Mouse (Mus musculus) urinary bladder, postnatal 14 days (tissue): ENCODE results near the gene Bcl7a.

Experiments
- DNase-seq: peaks from one replicate; pipeline ENCODE4 v3.0.0; 2021; ENCODE audit warnings: low spot score

The Bcl7a gene

DNA sequence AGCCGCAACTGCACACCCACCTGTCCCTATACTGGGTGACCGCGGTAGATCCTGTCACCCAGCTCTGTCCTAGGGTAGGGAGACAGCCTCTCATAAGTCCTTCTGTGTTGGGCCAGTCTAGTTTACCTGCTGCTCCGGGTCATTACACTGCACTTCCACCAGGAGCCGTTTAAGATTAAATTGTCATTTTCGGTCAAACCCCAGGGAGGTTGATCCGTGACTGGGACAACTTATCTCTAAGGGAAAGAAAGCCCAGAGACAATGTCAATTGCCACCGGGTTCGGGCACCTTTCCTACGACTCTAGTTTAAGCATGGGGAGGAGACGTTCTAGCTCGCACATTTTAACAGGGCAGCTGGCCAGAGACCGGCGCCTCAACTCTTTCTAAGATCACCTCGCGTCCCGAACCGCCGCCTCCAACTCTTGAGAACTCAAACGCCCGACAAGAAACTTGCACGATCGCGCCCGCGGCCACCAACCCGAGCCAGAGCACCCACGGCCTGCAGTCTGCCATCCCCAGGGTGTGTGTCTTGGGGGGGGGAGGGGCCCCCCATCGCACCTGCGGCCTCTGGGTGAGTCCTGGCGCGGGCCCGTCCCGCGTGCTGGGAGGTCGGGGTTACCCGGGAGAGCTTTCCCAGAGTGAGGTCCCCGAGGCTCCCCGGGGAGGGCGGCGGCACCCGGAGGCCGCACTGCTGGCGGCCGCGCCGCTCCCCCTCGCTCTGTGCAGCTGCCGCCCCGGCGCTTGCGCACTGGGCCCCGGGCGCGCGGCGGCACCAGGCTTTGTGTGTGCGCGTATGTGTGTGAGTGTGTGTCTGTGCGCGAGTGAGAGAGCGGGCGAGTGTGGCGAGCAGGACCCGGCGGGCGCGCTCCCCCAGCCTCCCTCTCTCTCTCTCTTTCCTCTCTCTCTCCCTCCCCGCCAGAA, at the start of gene Bcl7a:
Gene Bcl7a, plus strand, starts transcription at position 128 of the 921 bp plus-strand sequence.
- DNase-seq: peak; percentile 91

DNA sequence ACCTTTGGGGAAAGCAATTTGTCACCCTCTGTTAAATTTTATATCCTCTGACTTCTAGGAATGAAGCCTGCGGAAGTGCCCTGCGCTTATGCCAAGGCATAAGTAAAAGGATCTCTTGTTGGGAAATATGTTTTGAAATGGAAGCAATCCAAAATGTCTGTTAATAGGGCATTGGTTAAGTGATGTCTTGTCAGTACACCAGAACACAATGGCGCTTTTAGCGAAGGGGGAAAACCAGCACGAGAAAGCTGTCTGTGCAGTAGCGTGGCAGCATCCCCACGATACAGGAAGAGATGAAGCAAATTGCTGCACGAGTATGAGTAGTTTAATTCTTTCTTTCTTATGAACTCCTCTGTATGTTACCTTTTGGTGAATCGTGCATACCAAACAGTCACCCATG, 49.0 kb upstream of the Bcl7a start:
- DNase-seq: no peak

DNA sequence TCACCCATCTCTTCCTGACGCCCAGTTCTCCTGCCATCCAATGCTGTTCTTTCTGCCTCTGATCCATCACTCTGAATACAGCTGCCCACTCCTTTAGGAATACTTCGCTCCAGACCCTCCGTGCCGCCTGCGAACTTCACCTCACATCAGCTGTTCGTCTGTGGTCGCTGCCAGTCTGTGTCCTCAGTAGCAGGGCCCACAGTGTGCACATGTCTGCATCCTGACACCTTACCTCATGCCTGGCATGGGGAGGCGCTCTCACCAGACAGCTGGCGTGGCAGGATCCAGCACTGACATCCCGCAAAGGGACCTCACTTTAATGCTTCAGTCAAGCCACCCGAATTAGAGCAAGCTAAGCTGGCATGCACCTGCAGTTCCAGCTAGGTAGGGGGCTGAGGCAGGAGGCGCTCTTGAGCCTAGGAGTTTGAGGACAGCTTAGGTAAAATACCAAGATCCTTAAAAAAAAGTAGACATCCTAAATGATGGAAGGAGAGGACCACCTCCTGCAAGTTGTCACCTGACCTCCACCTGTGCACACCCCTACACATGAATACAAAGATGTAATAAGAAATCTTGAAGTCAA, 47.3 kb upstream of the Bcl7a start:
- DNase-seq: no peak

DNA sequence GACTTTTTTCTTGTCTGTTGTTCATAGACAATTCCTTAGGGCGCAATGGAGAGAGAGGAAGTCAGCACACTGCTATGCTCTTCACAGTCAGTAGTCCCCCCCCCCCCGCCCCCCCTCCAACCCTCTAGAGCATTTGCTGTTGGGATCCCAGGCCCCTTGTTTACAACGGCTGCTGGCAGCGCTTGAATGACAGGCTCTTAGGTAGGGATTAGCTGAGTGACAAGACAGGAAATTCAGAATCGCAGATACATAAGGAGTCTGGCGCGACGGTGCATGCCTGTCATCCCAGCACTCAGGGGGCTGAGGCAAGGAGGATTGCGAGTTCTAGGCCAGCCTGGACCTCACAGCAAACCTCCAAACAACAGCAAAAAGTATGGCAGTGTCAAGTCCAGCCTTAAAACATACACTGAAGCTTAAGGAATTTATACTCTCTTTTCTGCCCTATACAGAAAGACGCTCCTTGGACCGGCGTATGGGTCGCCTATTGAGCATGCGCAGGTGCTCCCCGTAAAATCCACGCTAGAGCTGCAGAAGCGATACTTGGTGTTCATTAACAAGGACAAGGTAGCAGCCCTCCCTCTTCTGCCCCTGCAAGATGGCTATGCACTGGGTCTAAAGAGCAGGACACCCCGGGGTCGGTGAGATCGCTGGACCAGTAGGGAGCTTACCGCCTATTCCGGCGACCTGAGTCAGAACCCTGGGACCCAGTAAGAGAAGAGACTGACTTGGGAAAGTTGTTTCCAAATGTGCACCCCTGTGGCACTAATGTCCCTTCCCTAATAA, 46.5 kb upstream of the Bcl7a start:
- no peak for DNase-seq

DNA sequence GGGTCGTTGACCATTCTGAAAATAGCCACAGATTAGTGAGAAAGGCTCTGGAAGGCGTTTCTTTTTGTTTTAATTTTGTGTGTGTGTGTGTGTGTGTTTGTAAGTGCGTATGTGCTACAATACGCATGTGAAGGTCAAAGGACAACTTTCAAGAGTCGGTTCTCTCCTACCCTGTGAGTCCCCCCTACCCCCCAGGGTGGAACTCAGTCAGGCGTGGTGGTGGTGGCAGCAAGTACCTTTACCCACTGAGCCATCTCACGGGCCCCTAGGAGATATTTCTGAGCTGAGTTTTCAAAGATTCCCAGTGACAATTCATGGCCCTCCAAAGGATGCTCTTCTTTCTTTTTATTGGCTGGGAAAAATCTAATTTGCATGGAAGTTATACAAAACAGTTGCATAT, 45.8 kb upstream of the Bcl7a start:
- no peak for DNase-seq

DNA sequence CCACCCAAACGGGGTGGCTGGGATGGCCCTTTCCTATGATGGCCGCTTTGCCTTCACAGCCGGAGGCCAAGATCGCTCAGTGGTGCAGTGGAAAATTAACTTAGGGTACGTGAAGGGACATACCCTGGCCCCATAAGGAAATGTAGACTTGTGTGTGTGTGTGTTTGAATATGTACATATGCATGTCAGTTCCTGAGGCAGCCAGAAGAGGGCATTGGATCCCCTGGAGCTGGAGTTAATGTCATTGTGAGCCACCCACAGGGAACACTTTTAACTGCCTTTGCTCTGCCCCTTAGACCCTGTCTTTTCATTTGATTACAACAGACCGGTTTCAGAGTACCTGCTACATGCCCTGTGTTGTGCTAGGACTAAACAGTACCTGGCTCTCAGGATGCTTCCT, 45.1 kb upstream of the Bcl7a start:
- no peak for DNase-seq

DNA sequence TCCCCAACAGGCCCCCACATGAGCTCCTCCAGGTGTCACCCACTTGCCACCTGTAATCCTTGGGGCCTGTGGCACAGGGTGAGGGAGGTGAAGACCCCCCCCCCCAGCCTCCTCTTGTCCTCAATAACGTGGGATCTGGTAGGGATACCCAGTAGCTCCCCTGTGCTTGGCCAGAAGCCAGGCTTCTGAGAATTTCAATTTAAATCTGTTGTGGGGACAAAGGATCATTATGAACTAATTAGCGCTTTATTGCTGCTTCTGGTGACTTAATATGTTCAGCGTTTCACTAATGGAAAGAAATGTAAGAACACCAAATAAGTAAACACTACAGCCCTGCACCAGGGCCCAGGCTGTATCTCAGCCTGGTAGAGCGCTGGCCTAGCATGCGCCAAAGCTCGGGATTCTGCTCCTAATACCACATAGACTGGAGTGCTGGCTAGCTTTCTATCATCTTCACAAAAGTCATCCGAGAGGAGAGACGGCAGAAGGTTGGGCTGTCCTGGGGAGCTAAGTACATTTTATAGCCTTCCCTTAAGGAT, 43.1 kb upstream of the Bcl7a start:
- DNase-seq: no peak

DNA sequence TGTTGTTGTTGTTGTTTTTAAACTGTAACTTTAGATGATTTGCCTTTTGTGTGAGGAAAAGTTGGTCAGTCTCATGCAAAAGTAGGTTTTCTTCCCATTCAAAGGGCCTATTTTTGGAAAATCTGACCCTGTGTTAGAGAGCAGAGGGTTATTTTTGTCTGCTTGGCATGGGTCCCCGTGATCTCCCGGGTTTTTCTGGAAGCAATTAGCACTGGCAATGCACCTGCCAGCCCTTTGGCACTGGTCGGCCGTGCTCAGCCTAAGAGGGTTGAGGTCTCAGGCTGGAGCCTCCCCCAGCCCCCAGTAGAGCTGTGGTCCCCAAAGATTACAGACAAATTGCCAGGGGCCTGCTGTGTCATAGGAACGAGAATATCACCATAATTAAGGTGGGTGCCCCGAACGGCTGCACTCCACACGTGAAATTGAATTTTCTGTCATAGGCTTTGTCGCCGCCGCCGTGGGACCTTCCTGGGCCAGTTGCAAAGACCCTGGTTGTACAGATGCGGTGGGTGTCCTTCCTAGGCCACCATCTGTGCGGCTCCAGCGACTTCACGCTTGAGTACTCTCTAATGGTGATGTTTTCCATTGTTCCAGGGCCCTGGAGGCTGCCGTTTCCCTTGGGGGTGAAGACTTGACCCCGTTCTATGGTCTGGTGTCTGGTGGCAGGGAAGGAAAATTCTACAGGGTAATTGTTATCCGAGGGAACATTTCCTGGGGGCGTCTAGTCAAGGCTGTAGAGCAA, 41.7 kb upstream of the Bcl7a start:
- no peak for DNase-seq

DNA sequence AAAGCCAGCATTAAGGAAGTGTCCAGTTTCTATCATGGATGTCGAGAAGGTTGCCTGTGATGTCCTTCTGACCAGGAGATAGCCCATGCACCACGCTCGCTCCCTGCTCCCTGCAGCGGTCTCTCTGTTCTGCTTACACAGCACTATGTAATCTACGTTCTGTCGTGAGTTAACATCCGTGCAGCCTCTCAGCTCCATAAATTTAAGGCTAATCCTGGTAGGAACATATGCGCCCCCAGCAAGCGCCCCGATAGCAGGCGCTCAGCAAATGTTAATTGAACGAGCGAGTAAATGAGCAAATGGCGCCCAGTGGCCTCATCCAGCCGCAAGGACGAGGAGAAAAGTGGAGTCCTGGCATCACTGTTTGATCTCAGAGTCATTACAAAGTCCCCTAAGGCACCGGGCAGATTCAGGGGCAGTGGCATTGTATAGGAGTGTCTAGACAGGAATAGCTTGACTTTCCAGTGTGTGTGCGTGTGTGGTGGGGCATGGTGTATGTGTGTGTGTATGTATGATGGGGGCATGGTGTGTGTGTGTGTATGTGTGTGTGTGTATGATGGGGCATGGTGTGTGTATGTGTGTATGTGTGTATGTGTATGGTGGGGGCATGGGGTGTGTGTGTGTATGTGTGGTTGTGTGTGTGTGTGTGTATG, 35.9 kb upstream of the Bcl7a start:
- DNase-seq: no peak

DNA sequence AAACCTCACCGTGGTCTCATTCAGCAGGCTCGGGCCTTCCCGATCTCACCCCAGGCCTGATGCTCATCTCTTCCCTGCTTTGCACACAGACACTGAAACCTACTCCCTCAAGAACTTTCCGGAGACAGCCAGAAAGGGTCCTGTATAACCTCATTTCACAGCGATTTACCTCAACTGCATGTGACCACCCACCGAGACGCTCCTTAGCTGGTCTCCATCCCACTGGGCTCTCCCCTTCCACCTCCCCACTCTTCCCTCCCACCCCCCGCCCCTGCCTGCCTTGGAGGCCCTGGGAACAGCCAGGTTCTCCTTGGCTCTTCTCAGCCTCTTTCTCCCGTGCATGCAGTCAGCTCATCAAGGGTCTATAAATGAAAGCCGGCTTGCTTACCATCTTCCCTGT, 33.8 kb upstream of the Bcl7a start:
- no peak for DNase-seq

DNA sequence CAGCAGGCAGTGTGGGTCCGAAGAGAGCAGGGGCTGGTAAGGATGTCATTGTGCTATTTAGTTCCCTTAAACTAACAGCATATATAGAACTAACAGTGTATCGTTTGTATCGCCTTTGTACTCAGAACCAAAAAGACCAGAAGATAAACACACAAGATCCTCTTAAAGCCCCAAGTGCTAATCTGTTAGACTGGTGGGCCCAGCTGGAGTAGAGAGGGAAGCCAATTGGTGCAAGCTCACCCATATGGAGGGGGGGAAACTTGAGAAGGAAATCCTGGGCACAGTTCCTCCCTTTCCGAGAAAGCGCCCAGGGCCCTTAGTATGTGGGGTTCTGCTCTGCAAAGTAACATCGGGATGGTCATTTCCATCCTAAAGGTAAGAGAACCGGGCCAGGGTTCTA, 33.4 kb upstream of the Bcl7a start:
- no peak for DNase-seq

DNA sequence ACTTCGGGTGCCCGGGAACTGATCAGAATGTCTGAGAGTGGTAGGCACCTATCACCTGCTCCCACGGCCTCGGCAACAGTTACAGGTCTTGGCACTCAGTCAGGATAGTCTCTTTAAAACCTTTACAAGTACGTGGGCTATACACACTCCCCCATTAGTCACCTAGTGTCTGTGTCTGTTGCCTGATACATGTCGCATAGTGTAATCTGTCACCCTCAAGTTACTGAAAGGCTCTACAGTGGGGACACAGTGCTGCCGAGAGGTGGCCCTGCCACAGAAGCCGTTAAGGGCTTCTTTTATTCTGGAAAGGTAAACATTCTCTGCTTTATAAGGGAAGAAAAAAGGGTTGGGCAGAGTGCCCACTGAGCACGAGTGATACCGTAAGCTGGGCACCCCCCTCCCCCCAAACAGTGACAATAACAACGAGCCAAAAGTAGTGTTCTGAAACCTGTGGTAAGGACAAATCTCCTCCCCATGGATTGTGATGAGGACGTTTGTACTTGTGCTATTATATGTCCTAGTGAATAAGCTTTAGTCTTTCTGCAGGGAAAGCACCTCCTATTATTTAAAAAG, 30.5 kb upstream of the Bcl7a start:
- DNase-seq: no peak

DNA sequence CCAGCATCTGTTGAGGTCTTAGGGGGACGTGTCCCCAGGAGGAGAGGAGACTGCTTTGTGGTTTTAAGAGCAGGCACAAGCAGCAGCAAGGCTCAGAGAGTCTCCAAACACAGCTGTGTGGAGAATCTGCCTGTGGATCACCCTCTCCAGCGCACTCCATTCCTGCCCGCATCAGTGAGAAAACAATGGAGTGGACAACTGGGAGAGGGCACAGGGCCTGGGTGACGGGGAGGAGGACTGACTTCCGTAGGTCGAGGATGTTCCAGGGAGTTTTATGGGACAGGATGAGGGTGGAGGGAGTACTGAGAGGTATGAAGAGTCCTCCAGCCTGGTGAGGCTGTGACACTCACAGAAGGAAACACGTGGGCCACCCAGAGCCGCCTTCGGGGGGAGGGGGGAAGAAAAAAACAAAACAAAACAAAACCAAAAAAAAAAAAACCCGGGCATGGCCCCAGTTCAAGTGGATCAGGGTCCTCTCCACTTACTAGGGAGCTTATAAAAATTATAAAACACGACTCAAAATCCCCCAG, 29.7 kb upstream of the Bcl7a start:
- no peak for DNase-seq

DNA sequence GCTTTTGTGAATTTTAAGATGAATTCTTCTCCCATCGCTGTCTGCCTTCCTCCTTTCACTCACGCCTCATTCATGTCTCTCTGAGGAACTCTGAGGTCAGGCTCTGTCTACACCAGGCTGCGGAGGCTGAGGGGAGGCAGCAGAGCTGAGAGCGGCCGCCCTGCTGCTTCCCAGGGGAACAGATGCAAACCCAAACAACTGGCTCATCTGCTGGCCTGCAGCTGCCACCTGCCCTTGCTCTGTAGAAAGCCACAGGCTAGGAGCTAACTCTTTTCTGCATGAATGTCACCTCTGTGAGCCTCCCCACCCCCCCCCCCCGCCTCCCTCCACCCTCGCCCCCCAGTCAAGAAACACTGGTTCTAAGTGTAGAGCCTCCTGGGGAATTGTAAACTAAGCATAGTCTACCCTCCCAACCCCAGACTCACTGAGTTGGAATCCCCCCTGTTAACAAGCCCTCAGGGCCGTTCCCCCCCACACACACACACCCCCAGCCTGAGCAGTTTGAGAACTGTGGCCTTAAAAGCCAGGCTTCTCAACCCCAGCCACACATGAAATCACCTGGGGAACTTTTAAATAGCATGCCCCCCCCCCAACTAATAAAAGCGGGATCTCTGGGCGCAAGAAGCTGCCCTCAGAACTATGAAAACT, 28.3 kb upstream of the Bcl7a start:
- no peak for DNase-seq

DNA sequence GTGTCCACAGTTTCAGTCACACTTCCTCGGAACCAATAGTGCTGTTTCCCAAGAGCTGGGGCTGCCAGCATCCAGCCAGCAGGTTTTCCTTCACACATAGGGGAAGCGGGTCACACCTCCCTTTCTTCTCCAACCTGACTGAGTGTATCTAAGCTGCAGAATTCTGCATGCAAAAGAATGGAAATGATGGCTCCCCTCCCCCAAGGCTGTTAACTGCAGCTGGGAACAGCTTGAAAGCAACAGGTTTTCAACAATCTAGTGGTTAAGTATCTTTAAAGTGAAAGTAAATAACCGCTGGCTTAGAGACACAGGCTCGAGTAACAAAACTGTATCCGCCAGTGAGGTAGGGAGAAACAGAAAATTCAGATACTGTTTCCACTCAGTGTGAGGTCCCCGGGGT, 25.6 kb upstream of the Bcl7a start:
- DNase-seq: peak; percentile 4

DNA sequence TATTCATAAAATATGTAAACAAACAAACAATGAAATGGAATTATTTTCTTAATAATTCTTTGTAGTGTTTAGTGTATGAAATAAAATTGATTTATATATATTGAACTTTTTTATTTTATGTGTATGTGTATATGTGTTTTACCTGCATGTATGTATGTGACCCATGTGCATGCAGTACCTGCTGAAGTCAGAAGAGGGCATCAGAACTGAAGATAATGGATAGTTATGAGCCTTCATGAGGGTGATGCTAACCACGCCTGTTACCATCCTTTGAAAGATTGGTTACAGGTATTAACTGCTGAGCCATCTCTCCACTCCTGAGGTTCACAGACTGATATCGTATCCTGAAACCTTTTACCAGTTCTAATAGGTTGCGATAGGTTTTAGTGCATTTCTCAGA, 23.5 kb upstream of the Bcl7a start:
- DNase-seq: no peak

DNA sequence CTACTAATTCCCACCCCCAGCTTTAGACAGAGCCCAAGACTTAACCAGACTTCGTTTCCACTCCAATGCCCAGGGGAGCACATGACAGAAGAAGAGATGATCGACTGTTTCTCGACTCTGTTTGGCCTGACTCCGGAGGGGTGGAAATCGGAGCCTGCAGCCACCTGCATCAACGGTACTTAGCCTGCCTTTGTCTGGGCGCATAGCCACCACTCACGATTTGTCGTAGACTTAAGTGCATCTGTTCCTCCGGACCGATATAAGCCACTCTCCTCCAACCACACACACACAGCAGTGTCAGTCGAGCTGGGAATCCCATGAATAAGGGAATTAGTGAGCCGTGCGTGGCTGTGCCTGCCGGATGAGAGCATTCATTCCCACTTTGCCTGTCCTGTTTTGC, 19.4 kb upstream of the Bcl7a start:
- no peak for DNase-seq

DNA sequence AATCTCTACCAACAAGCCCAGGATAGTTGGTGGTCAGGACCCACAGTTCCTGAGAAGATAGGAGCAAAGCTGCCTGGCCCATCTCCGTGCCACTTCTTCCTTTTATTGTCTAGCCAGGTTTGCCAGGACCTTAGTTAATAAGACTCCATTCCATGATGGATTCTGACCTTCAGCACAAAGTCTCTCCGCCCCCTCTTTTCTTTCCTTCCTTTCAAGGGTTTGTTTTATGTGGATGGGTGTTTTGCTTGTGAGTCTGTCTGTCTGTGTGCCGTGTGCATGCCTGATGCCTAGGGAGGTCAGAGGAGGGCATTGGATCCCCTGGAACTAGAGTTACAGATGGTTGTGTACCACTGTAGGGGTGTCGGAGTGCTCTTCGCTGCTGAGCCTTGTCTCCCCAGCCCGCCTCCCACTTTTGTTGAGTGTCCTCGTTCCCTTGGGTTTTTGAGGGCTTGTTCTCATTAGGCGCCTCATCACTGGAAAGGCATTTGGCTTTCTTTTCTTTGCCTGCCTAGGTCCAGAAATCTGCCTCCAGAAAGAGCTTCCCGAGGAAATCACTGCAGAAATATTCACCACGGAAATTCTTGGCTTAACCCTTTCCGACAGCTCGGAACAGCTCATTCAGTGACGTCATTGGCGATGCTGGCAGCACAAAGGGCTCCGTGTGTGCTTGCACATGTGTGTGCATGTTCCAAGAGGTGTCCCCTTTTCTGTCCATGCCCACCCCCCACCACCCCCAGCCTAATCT, 17.5 kb upstream of the Bcl7a start:
- peak; percentile 22 for DNase-seq

DNA sequence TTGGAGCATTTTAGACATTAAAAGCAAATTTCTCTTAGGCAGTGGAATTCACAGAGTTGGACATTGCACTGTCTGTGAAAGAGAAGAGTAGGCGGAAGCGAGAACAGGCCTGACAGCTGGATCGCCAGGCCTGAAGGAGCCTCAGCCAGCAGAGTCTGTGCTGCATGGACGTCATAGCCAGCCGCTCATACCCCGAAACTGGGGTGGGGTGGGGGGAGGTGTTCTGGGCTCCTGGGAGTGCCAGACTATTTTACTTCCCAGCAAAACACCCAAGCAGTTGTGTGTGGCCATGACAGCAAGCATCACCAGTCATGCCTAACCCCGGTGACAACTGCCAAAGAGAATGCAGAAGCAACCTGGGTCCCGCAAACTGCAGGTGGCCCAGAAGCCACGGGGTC, 16.9 kb upstream of the Bcl7a start:
- peak; percentile 17 for DNase-seq

DNA sequence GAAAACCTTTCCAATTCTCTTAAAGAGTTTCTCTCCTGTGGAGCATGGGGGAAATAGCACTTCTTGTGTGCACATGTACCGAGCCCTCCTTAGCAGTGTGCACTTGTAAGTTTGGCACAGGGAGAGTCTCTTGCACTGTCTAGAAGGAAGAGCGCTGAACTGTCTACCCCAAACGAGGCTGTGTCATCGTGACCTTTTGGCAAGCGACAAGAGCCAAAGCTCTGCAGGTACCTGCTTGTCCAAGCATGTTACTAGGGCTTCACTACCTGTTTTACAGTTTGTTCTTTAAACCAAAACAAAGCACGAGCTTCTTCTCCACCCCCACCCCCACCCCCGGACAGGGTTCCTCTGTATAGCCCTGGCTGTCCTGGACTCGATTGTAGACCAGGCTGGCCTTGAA, 15.9 kb upstream of the Bcl7a start:
- DNase-seq: no peak
